In the genomic region with DNA sequence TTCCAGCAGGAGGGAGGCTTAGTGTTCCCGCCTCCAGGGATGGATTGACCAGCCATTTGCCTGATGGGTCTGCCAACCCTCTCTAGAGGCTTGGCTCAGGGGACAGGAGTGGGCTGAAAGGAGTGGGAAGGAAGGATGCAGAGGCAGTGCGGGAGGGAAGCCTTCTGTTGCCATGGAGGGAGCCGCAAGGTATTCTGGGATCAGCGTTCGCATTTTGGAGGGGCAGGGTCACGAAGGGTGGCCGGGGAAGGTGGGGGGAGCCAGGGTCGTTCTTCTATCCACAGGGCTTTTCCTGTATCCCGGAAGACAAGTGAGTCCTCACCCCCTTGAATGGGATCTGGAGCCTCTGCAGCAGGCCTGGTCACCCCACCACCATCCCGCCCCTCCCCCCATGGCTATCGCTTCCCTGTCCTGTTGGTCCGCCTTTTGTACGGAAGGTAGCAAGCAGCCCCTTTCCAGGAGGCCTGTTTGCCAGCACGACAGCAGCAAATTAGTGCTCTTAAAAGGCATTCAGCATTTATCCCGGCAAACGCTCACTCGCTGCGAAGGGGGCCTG, we compare ENCODE assay signal across 7 mouse cellular contexts.
DNase-seq lines count a peak whose midpoint lies in the region; ATAC-seq and TF ChIP-seq lines count a peak whose summit lies in the region.

No protein-coding gene starts in this region.

- no peak overlapping the region for H3K27ac ChIP-seq in ES-E14 (ENCODE audit: insufficient read depth, low read depth, low read length, poor library complexity, severe bottlenecking)
- H3K27ac ChIP-seq in hindbrain, embryonic 10.5 days, result peak overlapping the region; percentile 84
- H3K27ac ChIP-seq in midbrain, embryonic 12.5 days (replicated peaks), result peak overlapping the region; percentile 57

- H3K27me3 ChIP-seq in E14TG2a.4 (ENCODE audit: insufficient read depth, low read length), result peaks cover 51% of the 10 kb centered on the region
- peaks cover 39% of the 10 kb centered on the region for H3K27me3 ChIP-seq in hindbrain, embryonic 10.5 days (ENCODE audit: insufficient read depth, poor library complexity, severe bottlenecking)
- H3K27me3 ChIP-seq in midbrain, embryonic 12.5 days, result peaks cover 14% of the 10 kb centered on the region

- DNase-seq in ES-E14 (ENCODE audit: low read depth, low spot score), result no peak
- peak; percentile 46 for DNase-seq in hindbrain, embryonic 10.5 days (ENCODE audit: low spot score)
- DNase-seq in thymus, postnatal 14 days, result no peak
- DNase-seq in cerebellum, postnatal 4 days (ENCODE audit: low spot score in 2 of 2), result no peak
- no peak for DNase-seq in adrenal gland, adult 2 months

- ATAC-seq in midbrain, embryonic 12.5 days (ENCODE audit: low FRiP score, low read depth), result no peak

- H3K4me1 ChIP-seq in E14TG2a.4 (replicated peaks; ENCODE audit: low read depth, low read length) (peaks cover 41% of the 10 kb centered on the region), ES-E14 (ENCODE audit: control insufficient read depth in 2 of 2, insufficient read depth in 2 of 2, low read length in 2 of 2, poor library complexity in 1 of 2) (peaks cover 0 to 9% of the 10 kb centered on the region in 2 experiments; a peak in 1 of 4 replicates)
- H3K4me1 ChIP-seq in hindbrain, embryonic 10.5 days (replicated peaks), result peaks cover 56% of the 10 kb centered on the region
- peaks cover 35% of the 10 kb centered on the region for H3K4me1 ChIP-seq in midbrain, embryonic 12.5 days

- peak overlapping the region; percentile 47 for H3K4me2 ChIP-seq in midbrain, embryonic 12.5 days (replicated peaks)

- TF ChIP-seq CTCF in E14TG2a.4 (conservative IDR thresholded peaks at IDR 0.05; ENCODE audit: low read length), result no peak

- in situ Hi-C loops in ES-E14 (cut with MboI; ENCODE audit: low sequenced_read_pairs in 2 of 2, unreplicated experiment in 2 of 2), result loop anchor here (5.0 to 10.0 kb wide), 2 partner anchors 80 to 83 kb away; no protein-coding TSS in a partner anchor

- H3K9me3 ChIP-seq in E14TG2a.4 (ENCODE audit: low read length) (no peaks in the 10 kb centered on the region), ES-E14 (ENCODE audit: control insufficient read depth, insufficient read depth, low read depth, low read length) (no peaks in the 10 kb centered on the region)
- no peaks in the 10 kb centered on the region for H3K9me3 ChIP-seq in hindbrain, embryonic 10.5 days
- H3K9me3 ChIP-seq in midbrain, embryonic 12.5 days, result no peaks in the 10 kb centered on the region

- WGBS in hindbrain, embryonic 10.5 days, result 9% methylated on average over 18 of the region's 18 CpGs
- WGBS in midbrain, embryonic 12.5 days, result 10% methylated on average over 18 of the region's 18 CpGs

- no peaks in the 10 kb centered on the region for H3K36me3 ChIP-seq in E14TG2a.4 (ENCODE audit: insufficient read depth, low read length)
- H3K36me3 ChIP-seq in ES-E14 (ENCODE audit: control insufficient read depth, insufficient read depth, low read length, poor library complexity, severe bottlenecking), result no peaks in the 10 kb centered on the region
- no peaks in the 10 kb centered on the region for H3K36me3 ChIP-seq in hindbrain, embryonic 10.5 days
- no peaks in the 10 kb centered on the region for H3K36me3 ChIP-seq in midbrain, embryonic 12.5 days

- peak overlapping the region; percentile 1; the same call in 1 of the 2 replicates for H3K9ac ChIP-seq in ES-E14 (ENCODE audit: insufficient read depth, low read depth, low read length, poor library complexity, severe bottlenecking)
- H3K9ac ChIP-seq in midbrain, embryonic 12.5 days (replicated peaks), result peak overlapping the region; percentile 35; the same call in 1 of the 2 replicates

- H3K4me3 ChIP-seq in E14TG2a.4 (replicated peaks; ENCODE audit: low read length) (peak overlapping the region; percentile 57), ES-E14 (ENCODE audit: insufficient read depth in 1 of 2, low read depth in 1 of 2, low read length in 2 of 2, poor library complexity in 1 of 2, severe bottlenecking in 1 of 2) (peak overlapping the region in 1 of 2 experiments; percentile 42; a peak in 1 of 4 replicates)
- H3K4me3 ChIP-seq in hindbrain, embryonic 10.5 days, result peak overlapping the region; percentile 50
- H3K4me3 ChIP-seq in midbrain, embryonic 12.5 days, result peak overlapping the region; percentile 25

TF ChIP-seq in ES-E14, 5 proteins besides CTCF, POLR2A, EP300 and RAD21:
- TF ChIP-seq CHD2 (IDR thresholded peaks at IDR 0.05; ENCODE audit: low read depth, low read length) (no peak), MAFK (IDR thresholded peaks at IDR 0.05; ENCODE audit: insufficient read depth, low read depth, low read length) (no peak), HCFC1 (IDR thresholded peaks at IDR 0.05; ENCODE audit: borderline replicate concordance, insufficient read depth, low read length) (no peak), ZNF384 (IDR thresholded peaks at IDR 0.05; ENCODE audit: low read depth, low read length) (no peak), ZC3H11A (IDR thresholded peaks at IDR 0.05; ENCODE audit: borderline replicate concordance, low read depth, low read length) (no peak)
